Mouse (Mus musculus) spleen, adult 2 months (tissue): ENCODE data around the gene Slc22a15.
"Not testable (repeated sequence)": the region's sequence is repeated elsewhere in the genome, so short reads cannot be mapped to it uniquely, and the experiment has no call there.

Experiments used
- CTCF ChIP-seq: fragments of 200-500 bp; IDR thresholded peaks from 2 replicates; pipeline ENCODE4 v1.5.1; 2011; ENCODE audit warnings: mild to moderate bottlenecking, inconsistent platforms; ENCODE audit not compliant: insufficient read depth, insufficient read length, insufficient replicate concordance; ENCODE audit errors: extremely low read depth
- POLR2A ChIP-seq: fragments of 200-500 bp; IDR thresholded peaks from 2 replicates; pipeline ENCODE4 v1.6.1; 2011; ENCODE audit warnings: low read depth, low read length, inconsistent platforms

DNA sequence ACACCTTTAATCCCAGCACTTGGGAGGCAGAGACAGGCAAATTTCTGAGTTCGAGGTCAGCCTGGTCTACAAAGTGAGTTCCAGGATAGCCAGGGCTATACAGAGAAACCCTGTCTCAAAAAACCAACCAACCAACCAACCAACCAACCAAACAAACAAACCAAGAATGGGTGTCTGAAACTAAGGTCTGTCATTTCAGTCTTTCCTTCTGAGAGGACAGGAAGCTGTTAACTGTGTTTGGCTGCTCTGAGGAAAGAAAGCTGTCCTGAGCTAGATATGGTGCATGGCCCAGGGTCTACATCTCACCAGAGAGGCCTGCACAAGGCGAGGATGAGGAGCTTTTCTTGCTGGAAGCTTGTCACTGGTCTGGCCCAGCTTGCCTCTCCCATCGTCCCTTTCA is 103.5 kb downstream of the Slc22a15 start:
- not testable (repeated sequence) for TF ChIP-seq POLR2A, CTCF
